Mouse (Mus musculus) heart, adult 11 months (tissue): ENCODE data around the gene Dock7.

ENCODE experiments used
- DNase-seq: peaks from one replicate; pipeline ENCODE4 v3.0.0; 2022

The Dock7 gene

GRCm38 (mm10) chr4:99120211-99121122, at the start of gene Dock7:
Gene Dock7 (minus strand): TSS chr4:99120915.
- peak; percentile 99 for DNase-seq

- DNase-seq, result peak; percentile 18
These were observed 48.2 kb upstream of the Dock7 start for GRCm38 (mm10) chr4:99168869-99169268.

GRCm38 (mm10) chr4:99163547-99163946, 42.8 kb upstream of the Dock7 start:
- DNase-seq, result peak; percentile 95

GRCm38 (mm10) chr4:99163001-99163400, 42.3 kb upstream of the Dock7 start:
- peak; percentile 46 for DNase-seq

GRCm38 (mm10) chr4:99161457-99161971, 40.8 kb upstream of the Dock7 start:
- peak; percentile 92 for DNase-seq

- DNase-seq, result peak; percentile 76
These were observed 40.2 kb upstream of the Dock7 start for GRCm38 (mm10) chr4:99160899-99161298.

GRCm38 (mm10) chr4:99160414-99160813, 39.7 kb upstream of the Dock7 start:
- DNase-seq, result peak; percentile 57

GRCm38 (mm10) chr4:99158495-99158894, 37.8 kb upstream of the Dock7 start:
- DNase-seq, result peak; percentile 90

- peak; percentile 55 for DNase-seq
These were observed 36.1 kb upstream of the Dock7 start for GRCm38 (mm10) chr4:99156641-99157307.

GRCm38 (mm10) chr4:99151885-99152558, 31.3 kb upstream of the Dock7 start:
- peak; percentile 94 for DNase-seq

- peak; percentile 30 for DNase-seq
These were observed 30.7 kb upstream of the Dock7 start for GRCm38 (mm10) chr4:99151434-99151833.

GRCm38 (mm10) chr4:99143323-99143722, 22.6 kb upstream of the Dock7 start:
- DNase-seq, result no peak

GRCm38 (mm10) chr4:99141578-99141977, 20.9 kb upstream of the Dock7 start:
- no peak for DNase-seq

- no peak for DNase-seq
These were observed 20.5 kb upstream of the Dock7 start for GRCm38 (mm10) chr4:99141171-99141570.

GRCm38 (mm10) chr4:99137986-99138641, 17.4 kb upstream of the Dock7 start:
- DNase-seq, result peak; percentile 71

GRCm38 (mm10) chr4:99134522-99134921, 13.8 kb upstream of the Dock7 start:
- no peak for DNase-seq

GRCm38 (mm10) chr4:99133326-99133725, 12.6 kb upstream of the Dock7 start:
- peak; percentile 61 for DNase-seq

GRCm38 (mm10) chr4:99132686-99133085, 12.0 kb upstream of the Dock7 start:
- DNase-seq, result peak; percentile 28

GRCm38 (mm10) chr4:99131227-99131653, 10.5 kb upstream of the Dock7 start:
- DNase-seq, result peak; percentile 64

GRCm38 (mm10) chr4:99123546-99123945, 2.8 kb upstream of the Dock7 start:
- peak; percentile 21 for DNase-seq

GRCm38 (mm10) chr4:99122786-99123185, 2.1 kb upstream of the Dock7 start:
- DNase-seq, result peak; percentile 60

- DNase-seq, result no peak
These were observed 1.3 kb upstream of the Dock7 start for GRCm38 (mm10) chr4:99122047-99122446.
